Mouse (Mus musculus): ENCODE results near the gene Gm28557.

GRCm38 (mm10) chr13:67060161-67060785 lies 48.1 kb downstream of the Gm28557 start:
- TF ChIP-seq CTCF (IDR thresholded peaks at IDR 0.05; ENCODE audit: extremely low read depth, insufficient read length, insufficient replicate concordance, low read depth, low read length): no peak
- TF ChIP-seq POLR2A (IDR thresholded peaks at IDR 0.05; ENCODE audit: low read depth, low read length): no peak
